In the genomic region with DNA sequence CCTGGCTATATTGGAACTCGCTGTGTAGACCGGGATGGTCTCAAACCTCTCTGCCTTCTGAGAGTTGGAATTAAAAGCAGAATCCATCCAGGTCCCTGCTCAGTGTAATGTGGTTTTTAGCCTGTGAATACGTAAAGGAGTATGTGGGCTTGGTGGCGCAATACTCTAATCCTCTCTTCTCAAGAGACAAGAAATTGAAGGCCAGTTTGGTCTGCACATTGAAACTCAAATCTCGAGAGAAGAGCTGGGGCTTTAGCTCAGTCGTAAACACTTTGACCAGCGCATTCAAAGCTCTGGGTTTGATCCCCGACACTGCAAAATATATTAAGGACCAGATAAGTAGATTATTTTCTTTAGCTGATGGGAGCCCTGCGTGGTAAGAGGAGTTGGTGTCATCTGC, we compare ENCODE assay signal across 7 mouse cellular contexts. TPM values are rescaled to one million over a fixed set of nuclear protein-coding genes. Genes with fewer than 3 reads are reported as not detected.
DNase-seq lines count a peak whose midpoint lies in the region; ATAC-seq and TF ChIP-seq lines count a peak whose summit lies in the region.

No protein-coding gene starts in this region.

- peak overlapping the region; percentile 67 for H3K9ac ChIP-seq in neural tube, embryonic 11.5 days (ENCODE audit: low read length)
- peak overlapping the region; percentile 86 for H3K9ac ChIP-seq in limb, embryonic 13.5 days
- peak overlapping the region; percentile 73 for H3K9ac ChIP-seq in stomach, embryonic 15.5 days

- peak overlapping the region; percentile 72 for H3K4me3 ChIP-seq in neural tube, embryonic 11.5 days (ENCODE audit: low read depth, low read length)
- peak overlapping the region; percentile 77 for H3K4me3 ChIP-seq in embryonic fibroblast, embryonic 13.5 days (ENCODE audit: insufficient read depth, low read length)
- peak overlapping the region; percentile 89 for H3K4me3 ChIP-seq in limb, embryonic 13.5 days
- H3K4me3 ChIP-seq in stomach, embryonic 15.5 days (replicated peaks), result peak overlapping the region; percentile 81

- no peaks in the 10 kb centered on the region for H3K9me3 ChIP-seq in neural tube, embryonic 11.5 days (ENCODE audit: control insufficient read depth, low read length)
- H3K9me3 ChIP-seq in limb, embryonic 13.5 days, result no peaks in the 10 kb centered on the region
- no peaks in the 10 kb centered on the region for H3K9me3 ChIP-seq in stomach, embryonic 15.5 days

- TF ChIP-seq POLR2A in embryonic fibroblast, embryonic 13.5 days (IDR thresholded peaks at IDR 0.05; ENCODE audit: low read depth, low read length), result no peak

- ATAC-seq in neural tube, embryonic 11.5 days (ENCODE audit: insufficient read depth, low FRiP score, low TSS enrichment), result no peak
- no peak for ATAC-seq in limb, embryonic 13.5 days (ENCODE audit: low FRiP score, low read depth)
- no peak for ATAC-seq in stomach, embryonic 15.5 days (ENCODE audit: insufficient read depth, low FRiP score, low read depth)

- H3K27me3 ChIP-seq in neural tube, embryonic 11.5 days (ENCODE audit: control insufficient read depth, insufficient read depth, low read length), result no peaks in the 10 kb centered on the region
- H3K27me3 ChIP-seq in limb, embryonic 13.5 days, result no peaks in the 10 kb centered on the region
- no peaks in the 10 kb centered on the region for H3K27me3 ChIP-seq in stomach, embryonic 15.5 days (replicated peaks)

- H3K27ac ChIP-seq in neural tube, embryonic 11.5 days (ENCODE audit: low read depth, low read length), result no peak overlapping the region
- peak overlapping the region; percentile 49 for H3K27ac ChIP-seq in embryonic fibroblast, embryonic 13.5 days (ENCODE audit: insufficient read depth, low read length)
- H3K27ac ChIP-seq in limb, embryonic 13.5 days, result peak overlapping the region; percentile 83
- peak overlapping the region; percentile 84 for H3K27ac ChIP-seq in stomach, embryonic 15.5 days

- 14% methylated on average over 9 of the region's 9 CpGs for WGBS in neural tube, embryonic 11.5 days
- WGBS in limb, embryonic 13.5 days, result 7% methylated on average over 9 of the region's 9 CpGs
- WGBS in stomach, embryonic 15.5 days, result 8% methylated on average over 9 of the region's 9 CpGs

- H3K4me1 ChIP-seq in neural tube, embryonic 11.5 days (ENCODE audit: control insufficient read depth, insufficient read depth, low read length), result peaks cover 12% of the 10 kb centered on the region
- 0 out of 2 replicates have a peak, but pooled peaks cover 7% of the 10 kb centered on the region for H3K4me1 ChIP-seq in embryonic fibroblast, embryonic 13.5 days (ENCODE audit: control insufficient read depth, insufficient read depth, low read length)
- peaks cover 21% of the 10 kb centered on the region for H3K4me1 ChIP-seq in limb, embryonic 13.5 days
- peaks cover 16% of the 10 kb centered on the region for H3K4me1 ChIP-seq in stomach, embryonic 15.5 days

- no peak for TF ChIP-seq CTCF in embryonic fibroblast, embryonic 13.5 days (IDR thresholded peaks at IDR 0.05; ENCODE audit: borderline replicate concordance, insufficient read depth, low read length)

- no peak for DNase-seq in neural tube, embryonic 11.5 days (ENCODE audit: low spot score)
- no peak for DNase-seq in neural tube, embryonic 10.5 days (ENCODE audit: extremely low spot score, low spot score)
- no peak for DNase-seq in adrenal gland, adult 8-10 months
- no peak for DNase-seq in right cerebral cortex, postnatal 14 days

- peak overlapping the region; percentile 68 for H3K4me2 ChIP-seq in neural tube, embryonic 11.5 days (ENCODE audit: low read depth)
- peak overlapping the region; percentile 88 for H3K4me2 ChIP-seq in limb, embryonic 13.5 days (replicated peaks)
- H3K4me2 ChIP-seq in stomach, embryonic 15.5 days, result peak overlapping the region; percentile 70

- peaks cover 7% of the 10 kb centered on the region for H3K36me3 ChIP-seq in neural tube, embryonic 11.5 days (ENCODE audit: control insufficient read depth, insufficient read depth, low read length)
- H3K36me3 ChIP-seq in limb, embryonic 13.5 days, result peaks cover 50% of the 10 kb centered on the region
- H3K36me3 ChIP-seq in stomach, embryonic 15.5 days, result peaks cover 27% of the 10 kb centered on the region

RNA-seq across cellular contexts. Expression of gene Mef2b, which starts 0.5 kb away (rescaled TPM):
- 0.39 and 0.58 TPM in 2 replicates for polyA plus RNA-seq in neural tube, embryonic 11.5 days (2014; fragmentation: Nextera tagmentation; extraction: Ambion mirVana)
- not detected in 2 replicates for polyA plus RNA-seq in embryonic fibroblast, embryonic 13.5 days (2011; ENCODE audit: insufficient read length, low read depth, missing spikeins)
- polyA plus RNA-seq in limb, embryonic 13.5 days (2015; fragmentation: Nextera tagmentation; extraction: Ambion mirVana), result 0.38 TPM in 2 replicates
- 0.19 and 0.26 TPM in 2 replicates for polyA plus RNA-seq in stomach, embryonic 15.5 days (2015; fragmentation: Nextera tagmentation; extraction: Ambion mirVana)
- 1 to 10 TPM in 2 of 4 experiments, under 1 TPM in 2; 0.70 to 1.4 (median 0.99) TPM for total RNA-seq in adrenal gland, adult 8-10 months (2022)

RNA-seq across cellular contexts. Expression of gene Borcs8, which starts 0.7 kb away (rescaled TPM):
- 52.1 and 52.2 TPM in 2 replicates for polyA plus RNA-seq in neural tube, embryonic 11.5 days (2014; fragmentation: Nextera tagmentation; extraction: Ambion mirVana)
- 59.2 and 65.3 TPM in 2 replicates for polyA plus RNA-seq in embryonic fibroblast, embryonic 13.5 days (2011; ENCODE audit: insufficient read length, low read depth, missing spikeins)
- polyA plus RNA-seq in limb, embryonic 13.5 days (2015; fragmentation: Nextera tagmentation; extraction: Ambion mirVana), result 51.0 and 56.0 TPM in 2 replicates
- polyA plus RNA-seq in stomach, embryonic 15.5 days (2015; fragmentation: Nextera tagmentation; extraction: Ambion mirVana), result 42.6 and 43.2 TPM in 2 replicates
- total RNA-seq in adrenal gland, adult 8-10 months (2022), result 10 to 100 TPM; 49.9 to 65.3 (median 59.3) TPM

RNA-seq across cellular contexts. Expression of gene Rfxank, which starts 1.0 kb away (rescaled TPM):
- 13.0 and 13.3 TPM in 2 replicates for polyA plus RNA-seq in neural tube, embryonic 11.5 days (2014; fragmentation: Nextera tagmentation; extraction: Ambion mirVana)
- 7.4 and 10.1 TPM in 2 replicates for polyA plus RNA-seq in embryonic fibroblast, embryonic 13.5 days (2011; ENCODE audit: insufficient read length, low read depth, missing spikeins)
- polyA plus RNA-seq in limb, embryonic 13.5 days (2015; fragmentation: Nextera tagmentation; extraction: Ambion mirVana), result 23.8 and 26.0 TPM in 2 replicates
- polyA plus RNA-seq in stomach, embryonic 15.5 days (2015; fragmentation: Nextera tagmentation; extraction: Ambion mirVana), result 14.4 and 14.8 TPM in 2 replicates
- total RNA-seq in adrenal gland, adult 8-10 months (2022), result 10 to 100 TPM; 15.9 to 24.7 (median 21.9) TPM

RNA-seq across cellular contexts. Expression of gene Nr2c2ap, which starts 8.8 kb away (rescaled TPM):
- 18.9 and 20.6 TPM in 2 replicates for polyA plus RNA-seq in neural tube, embryonic 11.5 days (2014; fragmentation: Nextera tagmentation; extraction: Ambion mirVana)
- 13.4 and 14.4 TPM in 2 replicates for polyA plus RNA-seq in embryonic fibroblast, embryonic 13.5 days (2011; ENCODE audit: insufficient read length, low read depth, missing spikeins)
- 25.1 and 26.0 TPM in 2 replicates for polyA plus RNA-seq in limb, embryonic 13.5 days (2015; fragmentation: Nextera tagmentation; extraction: Ambion mirVana)
- 38.2 and 39.4 TPM in 2 replicates for polyA plus RNA-seq in stomach, embryonic 15.5 days (2015; fragmentation: Nextera tagmentation; extraction: Ambion mirVana)
- total RNA-seq in adrenal gland, adult 8-10 months (2022), result 10 to 100 TPM; 24.5 to 26.7 (median 25.1) TPM

RNA-seq across cellular contexts. Expression of gene Ncan, which starts 19.3 kb away (rescaled TPM):
- polyA plus RNA-seq in neural tube, embryonic 11.5 days (2014; fragmentation: Nextera tagmentation; extraction: Ambion mirVana), result 55.8 and 59.7 TPM in 2 replicates
- polyA plus RNA-seq in embryonic fibroblast, embryonic 13.5 days (2011; ENCODE audit: insufficient read length, low read depth, missing spikeins), result 0.33 TPM in 1 of 2 replicates, not detected in the other
- 0.67 and 0.87 TPM in 2 replicates for polyA plus RNA-seq in limb, embryonic 13.5 days (2015; fragmentation: Nextera tagmentation; extraction: Ambion mirVana)
- 1.8 TPM in 2 replicates for polyA plus RNA-seq in stomach, embryonic 15.5 days (2015; fragmentation: Nextera tagmentation; extraction: Ambion mirVana)
- total RNA-seq in adrenal gland, adult 8-10 months (2022), result 1 to 10 TPM in 1 of 4 experiments, under 1 TPM in 3; 0.20 to 1.5 (median 0.36) TPM
